Mouse (Mus musculus) testis, adult 2 months (tissue): Measurements from ENCODE around the gene Psmd1. TPM values are rescaled to one million over a fixed set of nuclear protein-coding genes. Genes with fewer than 3 reads are reported as not detected.

Source experiments
- H3K27ac ChIP-seq: fragments of 200-500 bp; 2 replicates; pipeline ENCODE4 v1.5.1; 2012; ENCODE audit warnings: low read depth, low read length; ENCODE audit not compliant: control insufficient read depth, insufficient read depth
- H3K27me3 ChIP-seq: fragments of 200-500 bp; 2 replicates; pipeline ENCODE4 v1.6.1; 2012; ENCODE audit warnings: mild to moderate bottlenecking, low read length, moderate library complexity; ENCODE audit not compliant: control insufficient read depth, insufficient read depth
- H3K36me3 ChIP-seq: fragments of 200-500 bp; 2 replicates; pipeline ENCODE4 v1.6.1; 2012; ENCODE audit warnings: mild to moderate bottlenecking, low read length; ENCODE audit not compliant: control insufficient read depth, insufficient read depth
- H3K4me1 ChIP-seq: fragments of 200-500 bp; 2 replicates; pipeline ENCODE4 v1.6.1; 2012; ENCODE audit warnings: low read length; ENCODE audit not compliant: control insufficient read depth, insufficient read depth
- H3K4me3 ChIP-seq: fragments of 200-500 bp; 2 replicates; pipeline ENCODE4 v1.5.1; 2012; ENCODE audit warnings: low read depth, mild to moderate bottlenecking, low read length, moderate library complexity, mixed read lengths; ENCODE audit not compliant: control insufficient read depth
- CTCF ChIP-seq: fragments of 200-500 bp; IDR thresholded peaks from 2 replicates; pipeline ENCODE4 v1.5.1; 2012; ENCODE audit warnings: low read depth, mild to moderate bottlenecking, inconsistent platforms, low read length, moderate library complexity; ENCODE audit not compliant: control insufficient read depth, insufficient read depth, insufficient replicate concordance
- POLR2A ChIP-seq: fragments of 200-500 bp; IDR thresholded peaks from 2 replicates; pipeline ENCODE4 v1.6.1; 2012; ENCODE audit warnings: low read depth, mild to moderate bottlenecking, inconsistent platforms, low read length, moderate library complexity; ENCODE audit not compliant: control insufficient read depth
- polyA plus RNA-seq: library from polyadenylated mRNA; depleted of rRNA; stranded (reverse); fragments of >200 nt; gene quantifications from 2 replicates; pipeline ENCODE4 v1.2.3, GENCODE M21; 2012; rRNA removed

Gene Psmd1
- polyA plus RNA-seq, 1 experiment, result 44.0 TPM

GRCm38 (mm10) chr1:86183577-86184263 lies 119.5 kb downstream of the Psmd1 start:
- Histone ChIP-seq H3K27ac (no peak overlapping the region), H3K27me3 (no peaks in the 10 kb centered on the region), H3K4me1 (no peaks in the 10 kb centered on the region), H3K36me3 (peaks cover 1% of the 10 kb centered on the region; the same call in 1 of the 2 replicates), H3K4me3 (no peak overlapping the region)
- TF ChIP-seq CTCF (no peak), POLR2A (no peak)

- H3K4me1 ChIP-seq, result no peaks in the 10 kb centered on the region
- peaks cover 3% of the 10 kb centered on the region for H3K36me3 ChIP-seq
- H3K27me3 ChIP-seq, result no peaks in the 10 kb centered on the region
- TF ChIP-seq POLR2A (no peak), CTCF (no peak)
- H3K27ac ChIP-seq, result no peak overlapping the region
- H3K4me3 ChIP-seq, result no peak overlapping the region
Observed at GRCm38 (mm10) chr1:86186762-86187161, 122.6 kb downstream of the Psmd1 start.

GRCm38 (mm10) chr1:86187856-86188255 lies 123.7 kb downstream of the Psmd1 start:
- no peak overlapping the region for H3K4me3 ChIP-seq
- peaks cover 3% of the 10 kb centered on the region for H3K36me3 ChIP-seq
- no peaks in the 10 kb centered on the region for H3K4me1 ChIP-seq
- H3K27me3 ChIP-seq, result no peaks in the 10 kb centered on the region
- TF ChIP-seq CTCF (no peak), POLR2A (no peak)
- no peak overlapping the region; the same call in 1 of the 2 replicates for H3K27ac ChIP-seq

- Histone ChIP-seq H3K27ac (peak overlapping the region; percentile 43; the same call in 1 of the 2 replicates), H3K27me3 (no peaks in the 10 kb centered on the region), H3K4me3 (no peak overlapping the region)
Observed at GRCm38 (mm10) chr1:86188271-86188670, 124.1 kb downstream of the Psmd1 start.

More at GRCm38 (mm10) chr1:86188271-86188670, 124.1 kb downstream of the Psmd1 start:
- no peak for TF ChIP-seq CTCF
- no peak for TF ChIP-seq POLR2A
- Histone ChIP-seq H3K4me1 (no peaks in the 10 kb centered on the region), H3K36me3 (peaks cover 2% of the 10 kb centered on the region)

Other genes starting within 250 kb of the Psmd1 start
- 69.6 and 72.5 TPM in 2 replicates for gene Itm2c, start 170.1 kb upstream of the Psmd1 start, polyA plus RNA-seq
- gene 4933407L21Rik, start 135.9 kb upstream of the Psmd1 start, polyA plus RNA-seq, result 1.6 TPM in 2 replicates
- 4.2 and 5.2 TPM in 2 replicates for gene Gpr55, start 103.4 kb upstream of the Psmd1 start, polyA plus RNA-seq
- 1,427 and 1,457 TPM in 2 replicates for gene Spata3, start 47.6 kb upstream of the Psmd1 start, polyA plus RNA-seq
- 0.18 and 0.19 TPM in 2 replicates for gene 2810459M11Rik, start 18.5 kb upstream of the Psmd1 start, polyA plus RNA-seq
- 0.05 and 0.07 TPM in 2 replicates for gene Htr2b, start 47.6 kb downstream of the Psmd1 start, polyA plus RNA-seq
- 2.6 and 3.1 TPM in 2 replicates for gene Gm21972, start 69.2 kb downstream of the Psmd1 start, polyA plus RNA-seq
- 36.5 and 38.2 TPM in 2 replicates for gene Armc9, start 90.4 kb downstream of the Psmd1 start, polyA plus RNA-seq
- gene B3gnt7, start 238.4 kb downstream of the Psmd1 start, polyA plus RNA-seq, result 0.23 and 0.47 TPM in 2 replicates